Mouse (Mus musculus): ENCODE measurements at regions not wholly inside any gene's neighbourhood (a gene's known extent, or its start where the extent isn't known, plus 50 kb on each side); places are given as distances from the start of the nearest gene placed in this dataset.

DNA sequence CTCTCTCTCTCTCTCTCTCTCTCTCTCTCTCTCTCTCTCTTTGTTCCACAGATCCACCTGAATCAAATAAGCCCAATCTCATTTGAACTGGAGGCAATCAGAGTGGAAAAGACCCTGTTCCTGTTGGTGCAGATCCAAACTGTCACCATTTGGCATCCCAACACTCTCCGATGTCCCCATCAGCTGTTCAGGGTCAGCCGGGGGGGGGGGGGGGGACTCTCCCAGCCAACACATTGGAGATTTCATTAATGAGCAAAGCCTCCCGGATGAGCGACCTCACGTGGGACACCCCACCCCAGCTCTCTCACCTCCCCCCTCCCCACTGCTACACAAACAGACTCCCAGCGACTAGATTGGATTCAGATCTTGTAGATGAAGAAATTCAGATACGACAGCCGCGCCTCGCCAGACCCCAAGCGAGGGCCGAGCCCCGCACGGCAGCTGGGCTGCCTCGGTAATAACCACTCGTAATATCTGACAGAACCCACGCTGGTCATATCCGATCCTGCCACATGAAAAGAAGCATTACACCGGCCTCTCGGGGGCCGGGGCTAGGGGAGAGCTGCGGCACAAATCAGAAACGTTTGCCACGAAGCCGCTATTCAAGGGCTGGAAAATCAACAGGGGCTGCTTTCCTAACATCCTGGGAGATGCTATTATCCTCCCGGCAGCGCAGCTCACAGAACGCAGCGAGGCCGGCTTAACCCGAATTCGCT lies 164.2 kb downstream of the H2al1j start:
- TF ChIP-seq CTCF (IDR thresholded peaks at IDR 0.05; ENCODE audit: control insufficient read depth, insufficient read depth, low read length) (no peak), POLR2A (IDR thresholded peaks at IDR 0.05; ENCODE audit: borderline replicate concordance, control insufficient read depth, low read depth, low read length) (no peak)
